Mouse (Mus musculus): ENCODE measurements around the gene Sult4a1. TPM values are rescaled to one million over a fixed set of nuclear protein-coding genes. Genes with fewer than 3 reads are reported as not detected.

Sult4a1 gene
- polyA plus RNA-seq (2012; rRNA removed; ENCODE audit: low replicate concordance) = not detected in 2 replicates

GRCm38 (mm10) chr15:84105105-84105923, at the start of gene Sult4a1:
Sult4a1 (minus strand) TSS chr15:84105754.

DNA sequence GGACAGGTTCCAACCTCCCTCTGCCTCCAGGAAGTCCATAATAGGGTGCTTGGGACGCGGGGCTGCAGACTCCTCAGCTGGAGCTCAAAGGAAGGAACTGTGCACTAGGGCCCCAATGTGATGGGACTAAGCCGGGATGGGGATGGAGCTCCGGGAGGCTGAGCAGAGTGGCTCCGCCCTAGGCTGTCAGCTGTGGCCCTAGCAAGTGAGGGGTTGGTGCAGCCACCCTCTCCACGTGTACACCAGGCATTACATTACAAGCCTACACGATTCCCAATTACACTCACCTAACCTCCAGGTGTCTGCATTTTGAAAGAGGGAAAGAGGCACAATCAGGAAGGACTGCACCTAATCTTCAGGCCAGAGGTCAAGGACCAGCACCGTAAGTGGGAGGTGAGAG, 17.5 kb upstream of the Sult4a1 start, which contains the start of gene Pnpla5:
TSS of gene Pnpla5 (minus strand) at position 101 of the 400 bp plus-strand sequence.

DNA sequence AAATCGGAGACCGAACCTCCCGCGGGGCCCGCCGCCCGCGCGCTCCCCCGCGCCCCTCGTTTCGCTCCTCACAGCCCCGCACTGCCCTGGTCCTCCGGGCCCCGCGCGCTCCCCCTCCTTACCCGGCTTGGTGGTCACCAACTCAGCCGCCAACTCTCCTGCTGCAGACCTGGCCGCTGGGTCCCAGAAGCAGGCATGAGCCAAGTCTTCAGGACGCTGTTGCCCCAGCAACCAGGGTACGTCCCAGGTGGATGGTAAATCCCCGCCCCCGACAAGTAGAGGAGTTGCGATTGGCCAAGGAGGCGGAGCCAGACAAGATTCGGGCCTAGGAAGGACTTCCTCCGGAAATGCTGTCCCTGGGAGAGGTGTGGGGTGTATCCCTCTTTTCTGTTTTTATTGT, 40.4 kb downstream of the Sult4a1 start, which contains the start of gene Efcab6:
TSS of gene Efcab6 (minus strand) at position 240 of the 400 bp plus-strand sequence.

Other genes with a start within 250 kb of the Sult4a1 start
- gene Efcab6, start 40.4 kb downstream of the Sult4a1 start, polyA plus RNA-seq (2012; rRNA removed; ENCODE audit: low replicate concordance) = 0.83 TPM in 1 of 2 replicates, not detected in the other
- gene Pnpla5, start 17.4 kb upstream of the Sult4a1 start, polyA plus RNA-seq (2012; rRNA removed; ENCODE audit: low replicate concordance) = 0.41 and 1.8 TPM in 2 replicates
- 779 and 822 TPM in 2 replicates for gene Pnpla3, start 62.1 kb upstream of the Sult4a1 start, polyA plus RNA-seq (2012; rRNA removed; ENCODE audit: low replicate concordance)
- gene Samm50, start 86.5 kb upstream of the Sult4a1 start, polyA plus RNA-seq (2012; rRNA removed; ENCODE audit: low replicate concordance) = 10.1 and 10.6 TPM in 2 replicates
- gene Parvb, start 126.3 kb upstream of the Sult4a1 start, polyA plus RNA-seq (2012; rRNA removed; ENCODE audit: low replicate concordance) = 8.7 and 12.6 TPM in 2 replicates
- gene Parvg, start 218.3 kb upstream of the Sult4a1 start, polyA plus RNA-seq (2012; rRNA removed; ENCODE audit: low replicate concordance) = 23.3 and 24.2 TPM in 2 replicates

Data from mammary gland, adult 2 months (tissue).